Mouse (Mus musculus) small intestine, adult 2 months (tissue): ENCODE data around the gene Sumf1. TPM values are rescaled to one million over a fixed set of nuclear protein-coding genes. Genes with fewer than 3 reads are reported as not detected.

Experiments
- H3K27ac ChIP-seq: fragments of 200-500 bp; 2 replicates; pipeline ENCODE4 v1.5.1; 2012; ENCODE audit warnings: low read depth, low read length, control low read depth, inconsistent platforms; ENCODE audit not compliant: insufficient read depth
- H3K27me3 ChIP-seq: fragments of 200-500 bp; 2 replicates; pipeline ENCODE4 v1.6.1; 2012; ENCODE audit warnings: mild to moderate bottlenecking, moderate library complexity, low read length, inconsistent platforms; ENCODE audit not compliant: control insufficient read depth, insufficient read depth
- H3K36me3 ChIP-seq: fragments of 200-500 bp; 2 replicates; pipeline ENCODE4 v1.6.1; 2012; ENCODE audit warnings: mild to moderate bottlenecking, low read length, control low read depth, inconsistent platforms; ENCODE audit not compliant: control insufficient read depth, insufficient read depth
- H3K4me1 ChIP-seq: fragments of 200-500 bp; 2 replicates; pipeline ENCODE4 v1.6.1; 2012; ENCODE audit warnings: low read length, inconsistent platforms, mixed read lengths; ENCODE audit not compliant: control insufficient read depth, insufficient read depth, insufficient read length
- H3K4me3 ChIP-seq: fragments of 200-500 bp; 2 replicates; pipeline ENCODE4 v1.5.1; 2012; ENCODE audit warnings: low read depth, mild to moderate bottlenecking, control low read depth, inconsistent platforms, low read length, moderate library complexity
- CTCF ChIP-seq: fragments of 200-500 bp; IDR thresholded peaks from 2 replicates; pipeline ENCODE4 v1.5.1; 2012; ENCODE audit warnings: low read depth, mild to moderate bottlenecking, control low read depth, inconsistent platforms, low read length, moderate library complexity, mixed read lengths; ENCODE audit not compliant: insufficient replicate concordance, insufficient read length; ENCODE audit errors: extremely low read depth
- POLR2A ChIP-seq: fragments of 200-500 bp; IDR thresholded peaks from 2 replicates; pipeline ENCODE4 v1.6.1; 2012; ENCODE audit warnings: low read depth, mild to moderate bottlenecking, control low read depth, inconsistent platforms, low read length, moderate library complexity
- WGBS: fragments of 180-500 bp; shearing (Covaris S2); methylation state at CpG from one replicate; pipeline ENCODE4 v1.1.7; 2018; 5-methylcytosine and 5-hydroxymethylcytosine counted together
- polyA plus RNA-seq: library from polyadenylated mRNA; depleted of rRNA; stranded (reverse); fragments of >200 nt; gene quantifications from 2 replicates; pipeline ENCODE4 v1.2.3, GENCODE M21; 2012

Gene Sumf1
- polyA plus RNA-seq, 1 experiment = 36.2 TPM

DNA sequence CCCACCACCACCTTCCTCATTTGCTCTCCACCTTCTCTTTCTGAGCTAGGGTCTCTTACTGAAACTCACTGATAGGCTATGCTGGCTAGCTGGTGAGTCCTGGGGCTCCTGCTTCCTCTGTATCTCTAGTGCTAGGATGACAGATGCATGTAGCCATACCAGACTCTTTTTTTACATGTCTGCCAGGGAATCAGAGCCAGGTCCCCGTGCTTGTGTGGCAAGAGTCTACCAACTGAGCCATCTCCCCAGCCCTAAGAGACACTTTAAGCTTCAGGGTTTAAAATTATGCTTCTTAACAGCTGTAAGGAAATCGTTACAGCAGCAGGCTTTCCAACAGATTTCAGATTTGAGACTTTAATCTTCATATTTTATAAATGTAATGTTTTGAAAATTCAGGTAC, 111.5 kb downstream of the Sumf1 start:
- H3K27me3 ChIP-seq = no peaks in the 10 kb centered on the region
- no peak overlapping the region for H3K4me3 ChIP-seq
- H3K4me1 ChIP-seq = no peaks in the 10 kb centered on the region
- H3K36me3 ChIP-seq = 0 out of 2 replicates have a peak, but pooled peaks cover 2% of the 10 kb centered on the region
- WGBS = 83% methylated on average over 2 of the region's 2 CpGs
- no peak overlapping the region for H3K27ac ChIP-seq
- TF ChIP-seq POLR2A = no peak
- TF ChIP-seq CTCF = no peak

DNA sequence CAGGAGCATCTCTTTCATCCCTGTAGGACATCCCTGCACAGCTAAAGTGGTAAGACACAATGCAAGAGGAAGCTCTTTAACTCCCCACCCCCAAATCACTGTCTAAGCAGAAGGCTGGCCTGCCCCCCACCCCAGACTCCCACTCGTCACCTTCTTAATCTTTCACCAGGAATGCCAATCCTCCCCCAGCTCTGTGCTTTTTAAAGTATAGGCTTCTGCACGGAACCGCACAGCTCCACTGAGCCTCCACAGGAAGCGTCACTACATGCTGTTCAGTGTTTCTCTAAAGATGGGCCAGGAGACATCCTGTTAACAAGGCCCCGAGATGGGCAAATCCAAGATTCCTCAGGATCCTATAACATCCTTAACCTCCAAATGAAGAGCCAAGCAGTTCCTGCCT, 112.3 kb downstream of the Sumf1 start:
- TF ChIP-seq POLR2A (no peak), CTCF (no peak)
- H3K36me3 ChIP-seq = 0 out of 2 replicates have a peak, but pooled peaks cover 2% of the 10 kb centered on the region
- WGBS = 94% methylated on average over 5 of the region's 5 CpGs
- H3K4me3 ChIP-seq = no peak overlapping the region
- H3K4me1 ChIP-seq = no peaks in the 10 kb centered on the region
- no peaks in the 10 kb centered on the region for H3K27me3 ChIP-seq
- H3K27ac ChIP-seq = no peak overlapping the region

DNA sequence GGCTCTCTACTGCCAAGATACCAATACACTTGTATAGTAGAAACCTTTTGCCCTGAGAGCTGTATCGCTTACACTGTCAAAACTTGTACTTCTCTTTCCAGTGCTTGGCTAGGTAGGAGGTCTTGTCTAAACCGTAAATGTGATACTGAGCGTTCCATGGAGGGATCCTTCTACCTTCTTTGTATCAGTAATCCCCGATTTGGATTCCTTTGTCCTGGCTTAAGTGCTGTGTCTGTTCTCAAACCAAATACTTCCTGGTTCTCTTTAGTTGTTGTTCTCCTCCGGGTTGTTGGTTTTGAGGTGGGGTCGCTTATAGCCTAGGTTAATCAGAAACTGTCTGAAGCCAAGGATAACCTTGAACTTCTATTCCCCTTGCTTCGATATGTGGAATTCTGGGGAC, 114.4 kb downstream of the Sumf1 start:
- WGBS = 89% methylated on average over 7 of the region's 7 CpGs
- Histone ChIP-seq H3K36me3 (0 out of 2 replicates have a peak, but pooled peaks cover 2% of the 10 kb centered on the region), H3K27ac (no peak overlapping the region), H3K27me3 (no peaks in the 10 kb centered on the region), H3K4me1 (no peaks in the 10 kb centered on the region), H3K4me3 (no peak overlapping the region)
- TF ChIP-seq CTCF (no peak), POLR2A (no peak)

DNA sequence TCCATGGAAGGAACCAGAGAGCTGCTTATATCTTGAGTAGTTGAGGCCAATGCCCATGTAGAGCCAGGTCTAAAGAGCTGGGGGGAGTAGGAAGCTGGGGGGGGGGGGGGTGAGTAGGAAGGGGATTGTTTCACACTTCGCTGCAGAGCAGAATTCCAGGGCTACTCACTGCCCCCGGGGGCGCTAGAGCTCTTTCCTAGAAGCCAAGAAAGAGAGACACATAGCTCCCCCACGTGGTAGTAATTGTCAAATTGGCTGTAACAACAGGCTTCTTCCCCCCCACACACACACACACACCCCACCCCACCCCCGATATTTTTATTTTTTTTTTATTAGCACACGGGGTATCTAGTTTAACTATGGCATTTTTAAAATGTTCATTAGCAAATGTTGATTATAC, 119.8 kb downstream of the Sumf1 start:
- peak overlapping the region; percentile 48 for H3K27ac ChIP-seq
- H3K4me3 ChIP-seq = peak overlapping the region; percentile 86
- no peaks in the 10 kb centered on the region for H3K27me3 ChIP-seq
- H3K4me1 ChIP-seq = no peaks in the 10 kb centered on the region
- TF ChIP-seq POLR2A (no peak), CTCF (peak; percentile 69; the same call in 1 of the 2 replicates)
- WGBS = 4% methylated on average over 5 of the region's 6 CpGs
- no peaks in the 10 kb centered on the region for H3K36me3 ChIP-seq

DNA sequence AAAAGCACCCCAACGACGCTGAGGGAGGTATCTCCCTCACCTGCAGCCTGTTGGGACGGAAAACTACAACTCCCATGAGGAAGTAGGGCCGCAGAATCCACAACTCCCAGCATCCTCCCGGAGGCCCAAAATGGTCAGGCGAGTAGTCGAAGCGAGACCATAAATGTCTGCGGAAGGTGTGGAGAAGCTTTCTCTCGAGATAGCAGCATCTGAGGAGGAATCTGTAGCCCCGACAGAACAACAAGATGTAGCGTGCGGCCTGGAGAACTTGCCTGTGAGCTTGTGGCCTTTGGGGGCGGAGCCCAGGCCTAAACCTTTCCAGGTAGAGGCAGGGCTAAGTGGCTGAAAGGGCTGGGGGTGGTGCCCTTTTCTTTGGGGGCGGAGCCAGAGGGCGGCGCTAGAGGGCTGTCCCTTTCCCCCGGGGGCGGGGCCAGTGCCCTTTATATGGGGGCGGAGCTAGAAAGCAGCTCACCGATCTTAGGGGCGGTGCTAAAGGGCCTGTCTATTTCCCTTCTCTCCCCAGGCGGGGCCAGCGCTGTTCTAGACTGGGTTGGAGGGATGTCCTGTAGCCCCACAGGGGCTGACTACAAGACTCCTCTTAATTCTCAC, 120.4 kb downstream of the Sumf1 start, which contains the start of gene Setmar:
Setmar (plus strand) TSS at position 128 of the 609 bp plus-strand sequence.
- no peak for TF ChIP-seq CTCF
- no peak for TF ChIP-seq POLR2A
- Histone ChIP-seq H3K4me3 (peak within 1 kb of the TSS; percentile 86), H3K36me3 (no peaks in the 10 kb centered on the region), H3K27ac (peak within 1 kb of the TSS; percentile 88), H3K27me3 (no peaks in the 10 kb centered on the region), H3K4me1 (no peaks in the 10 kb centered on the region)
- under 1% methylated on average over 24 of the region's 24 CpGs for WGBS

DNA sequence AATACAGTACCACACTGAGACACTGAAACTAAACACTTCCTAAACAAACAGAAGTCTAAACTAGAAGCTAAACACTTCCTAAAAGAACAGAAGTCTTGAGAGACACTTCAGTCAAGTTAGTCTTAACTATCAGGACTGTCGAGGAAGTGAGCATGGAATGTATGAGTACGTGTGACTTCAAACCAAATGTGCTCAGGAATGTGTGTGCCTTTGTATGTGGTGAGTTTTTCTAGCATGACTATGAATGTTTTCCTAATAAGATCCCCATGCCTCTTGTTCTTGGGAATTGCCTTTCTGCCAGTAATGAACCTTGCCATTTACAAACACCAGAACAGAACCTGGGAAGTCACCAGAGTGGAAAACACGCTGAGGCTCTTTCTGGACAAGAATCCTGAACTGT, 124.3 kb downstream of the Sumf1 start:
- H3K27ac ChIP-seq = no peak overlapping the region
- no peaks in the 10 kb centered on the region for H3K36me3 ChIP-seq
- TF ChIP-seq POLR2A = no peak
- TF ChIP-seq CTCF = no peak
- H3K27me3 ChIP-seq = no peaks in the 10 kb centered on the region
- 68% methylated on average over 3 of the region's 3 CpGs for WGBS
- no peak overlapping the region for H3K4me3 ChIP-seq
- H3K4me1 ChIP-seq = no peaks in the 10 kb centered on the region

DNA sequence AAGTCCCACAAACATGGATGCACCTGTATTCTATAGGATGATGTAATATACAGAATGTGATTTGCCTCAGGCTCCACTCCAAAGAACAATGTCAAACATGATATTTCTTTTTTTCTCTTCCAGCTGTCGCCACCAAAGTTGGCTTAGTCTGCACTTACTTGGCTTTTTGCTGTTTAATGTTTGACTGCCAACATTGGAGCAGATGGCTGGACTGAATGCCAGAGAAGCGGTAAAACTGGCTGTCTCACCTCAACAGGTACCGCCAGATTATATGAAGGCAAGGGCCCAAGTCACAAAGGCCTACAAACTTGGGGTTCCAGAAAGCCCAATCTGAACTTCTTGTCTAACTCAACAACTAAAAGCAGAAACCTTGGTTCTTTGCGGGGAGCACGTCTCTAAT, 127.3 kb downstream of the Sumf1 start:
- no peaks in the 10 kb centered on the region for H3K4me1 ChIP-seq
- no peaks in the 10 kb centered on the region for H3K27me3 ChIP-seq
- no peak for TF ChIP-seq CTCF
- TF ChIP-seq POLR2A = no peak
- no peak overlapping the region for H3K27ac ChIP-seq
- no peak overlapping the region for H3K4me3 ChIP-seq
- 78% methylated on average over 5 of the region's 5 CpGs for WGBS
- no peaks in the 10 kb centered on the region for H3K36me3 ChIP-seq
